Mouse (Mus musculus) heart, embryonic 12.5 days (tissue): Measurements from ENCODE around the gene Adap1. TPM values are rescaled to one million over a fixed set of nuclear protein-coding genes. Genes with fewer than 3 reads are reported as not detected.
A peak's percentile ranks its signal among the peaks of the same experiment; 100 is the strongest.

Source experiments
- ATAC-seq: fragments of 200-750 bp; cut with Nextera tagmentation; 2 replicates; pipeline ENCODE4 v1.8.0; 2017; ENCODE audit warnings: moderate TSS enrichment, moderate library complexity; ENCODE audit not compliant: insufficient number of reproducible peaks, low FRiP score
- H3K27ac ChIP-seq: fragments of 300-500 bp; sonication (generic); 2 replicates; pipeline ENCODE4 v1.5.1; 2016; ENCODE audit warnings: mild to moderate bottlenecking, moderate library complexity; ENCODE audit not compliant: poor library complexity, severe bottlenecking
- H3K27me3 ChIP-seq: fragments of 300-500 bp; sonication (generic); replicated peaks from 2 replicates; pipeline ENCODE4 v1.6.1; 2016; ENCODE audit warnings: mild to moderate bottlenecking, moderate library complexity
- H3K36me3 ChIP-seq: fragments of 300-500 bp; sonication (generic); 2 replicates; pipeline ENCODE4 v1.6.1; 2016; ENCODE audit warnings: mild to moderate bottlenecking, moderate library complexity
- H3K4me1 ChIP-seq: fragments of 300-500 bp; sonication (generic); replicated peaks from 2 replicates; pipeline ENCODE4 v1.6.1; 2016; ENCODE audit warnings: mild to moderate bottlenecking
- H3K4me2 ChIP-seq: fragments of 300-500 bp; sonication (generic); 2 replicates; pipeline ENCODE4 v1.6.1; 2016; ENCODE audit warnings: mild to moderate bottlenecking, moderate library complexity
- H3K4me3 ChIP-seq: fragments of 300-500 bp; sonication (generic); 2 replicates; pipeline ENCODE4 v1.5.1; 2016; ENCODE audit warnings: mild to moderate bottlenecking
- H3K9ac ChIP-seq: fragments of 300-500 bp; sonication (generic); 2 replicates; pipeline ENCODE4 v1.6.1; 2016; ENCODE audit warnings: mild to moderate bottlenecking, moderate library complexity
- H3K9me3 ChIP-seq: fragments of 300-500 bp; sonication (generic); replicated peaks from 2 replicates; pipeline ENCODE4 v1.6.1; 2016; ENCODE audit warnings: mild to moderate bottlenecking, moderate library complexity
- WGBS: fragments of 180-500 bp; shearing (Covaris S2); methylation state at CpG from one replicate; pipeline ENCODE4 v1.1.7; 2016; 5-methylcytosine and 5-hydroxymethylcytosine counted together
- polyA plus RNA-seq: library from polyadenylated mRNA; unstranded; fragments of >200 nt; fragmentation: Nextera tagmentation; extraction: Ambion mirVana; gene quantifications from 2 replicates; pipeline ENCODE4 v1.2.1, GENCODE M21; 2016

The Adap1 gene
- polyA plus RNA-seq, 1 experiment from 2014 or later = 1.1 TPM

- Histone ChIP-seq H3K36me3 (no peaks in the 10 kb centered on the region), H3K9me3 (peaks cover 2% of the 10 kb centered on the region), H3K9ac (no peak overlapping the region), H3K27ac (no peak overlapping the region), H3K4me3 (no peak overlapping the region), H3K4me1 (peaks cover 28% of the 10 kb centered on the region), H3K4me2 (no peak overlapping the region), H3K27me3 (peaks cover 15% of the 10 kb centered on the region)
- 89% methylated on average over 14 of the region's 14 CpGs for WGBS
- ATAC-seq = no peak
Observed at GRCm38 (mm10) chr5:139283460-139284180, 41.8 kb downstream of the Adap1 start.

- H3K9me3 ChIP-seq = peaks cover 2% of the 10 kb centered on the region
- no peak overlapping the region for H3K27ac ChIP-seq
- H3K4me3 ChIP-seq = no peak overlapping the region
- H3K36me3 ChIP-seq = no peaks in the 10 kb centered on the region
- 5% methylated on average over 15 of the region's 15 CpGs for WGBS
- 0 out of 2 replicates have a peak, but pooled peaks have one; percentile 19 for ATAC-seq
- peaks cover 28% of the 10 kb centered on the region for H3K4me1 ChIP-seq
- H3K9ac ChIP-seq = no peak overlapping the region
- H3K27me3 ChIP-seq = peaks cover 15% of the 10 kb centered on the region
- peak overlapping the region; percentile 5; the same call in 1 of the 2 replicates for H3K4me2 ChIP-seq
Observed at GRCm38 (mm10) chr5:139282191-139282590, 43.2 kb downstream of the Adap1 start.

GRCm38 (mm10) chr5:139281373-139282112 lies 43.9 kb downstream of the Adap1 start:
- peak overlapping the region; percentile 5; the same call in 1 of the 2 replicates for H3K4me2 ChIP-seq
- H3K27ac ChIP-seq = no peak overlapping the region
- ATAC-seq = peak; percentile 33; the same call in 1 of the 2 replicates
- peaks cover 22% of the 10 kb centered on the region for H3K4me1 ChIP-seq
- H3K36me3 ChIP-seq = no peaks in the 10 kb centered on the region
- H3K27me3 ChIP-seq = peaks cover 15% of the 10 kb centered on the region
- 42% methylated on average over 10 of the region's 11 CpGs for WGBS
- no peak overlapping the region for H3K9ac ChIP-seq
- peaks cover 2% of the 10 kb centered on the region for H3K9me3 ChIP-seq
- H3K4me3 ChIP-seq = no peak overlapping the region

GRCm38 (mm10) chr5:139277287-139277686 lies 48.1 kb downstream of the Adap1 start:
- Histone ChIP-seq H3K27me3 (peaks cover 7% of the 10 kb centered on the region), H3K36me3 (no peaks in the 10 kb centered on the region), H3K9ac (no peak overlapping the region), H3K4me2 (no peak overlapping the region), H3K27ac (no peak overlapping the region), H3K4me3 (no peak overlapping the region), H3K9me3 (no peaks in the 10 kb centered on the region), H3K4me1 (peaks cover 22% of the 10 kb centered on the region)
- WGBS = 76% methylated on average over 8 of the region's 8 CpGs
- ATAC-seq = no peak

GRCm38 (mm10) chr5:139271994-139272554 lies 53.3 kb downstream of the Adap1 start:
- 70% methylated on average over 8 of the region's 8 CpGs for WGBS
- Histone ChIP-seq H3K9ac (no peak overlapping the region), H3K36me3 (peaks cover 27% of the 10 kb centered on the region), H3K27ac (no peak overlapping the region), H3K27me3 (no peaks in the 10 kb centered on the region), H3K4me1 (peaks cover 28% of the 10 kb centered on the region), H3K4me2 (no peak overlapping the region), H3K4me3 (no peak overlapping the region), H3K9me3 (no peaks in the 10 kb centered on the region)
- ATAC-seq = no peak; the same call in 1 of the 2 replicates

- 60% methylated on average over 16 of the region's 16 CpGs for WGBS
- Histone ChIP-seq H3K27me3 (no peaks in the 10 kb centered on the region), H3K27ac (peak overlapping the region; percentile 29; the same call in 1 of the 2 replicates), H3K4me1 (peaks cover 28% of the 10 kb centered on the region), H3K4me3 (no peak overlapping the region), H3K9me3 (no peaks in the 10 kb centered on the region), H3K36me3 (peaks cover 38% of the 10 kb centered on the region), H3K9ac (no peak overlapping the region), H3K4me2 (no peak overlapping the region)
- no peak for ATAC-seq
Observed at GRCm38 (mm10) chr5:139270806-139271521, 54.5 kb downstream of the Adap1 start.

- Histone ChIP-seq H3K9ac (no peak overlapping the region), H3K27me3 (no peaks in the 10 kb centered on the region), H3K9me3 (no peaks in the 10 kb centered on the region), H3K4me3 (no peak overlapping the region), H3K27ac (no peak overlapping the region), H3K4me1 (peaks cover 16% of the 10 kb centered on the region), H3K36me3 (peaks cover 71% of the 10 kb centered on the region), H3K4me2 (no peak overlapping the region)
- 89% methylated on average over 4 of the region's 4 CpGs for whole genome bisulfite sequencing
- ATAC-seq = no peak
Observed at GRCm38 (mm10) chr5:139267661-139268060, 57.8 kb downstream of the Adap1 start.

GRCm38 (mm10) chr5:139261403-139261802 lies 64.0 kb downstream of the Adap1 start:
- 85% methylated on average over 4 of the region's 4 CpGs for WGBS
- no peaks in the 10 kb centered on the region for H3K9me3 ChIP-seq
- H3K4me1 ChIP-seq = peaks cover 44% of the 10 kb centered on the region
- no peaks in the 10 kb centered on the region for H3K27me3 ChIP-seq
- H3K9ac ChIP-seq = no peak overlapping the region
- no peak for ATAC-seq
- no peak overlapping the region for H3K4me3 ChIP-seq
- no peak overlapping the region for H3K4me2 ChIP-seq
- no peak overlapping the region for H3K27ac ChIP-seq
- peaks cover 65% of the 10 kb centered on the region for H3K36me3 ChIP-seq

GRCm38 (mm10) chr5:139259853-139260252 lies 65.6 kb downstream of the Adap1 start:
- Histone ChIP-seq H3K36me3 (peaks cover 50% of the 10 kb centered on the region), H3K4me2 (no peak overlapping the region; the same call in 1 of the 2 replicates), H3K4me3 (no peak overlapping the region), H3K4me1 (peaks cover 59% of the 10 kb centered on the region), H3K27ac (peak overlapping the region; percentile 66), H3K9me3 (no peaks in the 10 kb centered on the region), H3K9ac (no peak overlapping the region), H3K27me3 (no peaks in the 10 kb centered on the region)
- ATAC-seq = 0 out of 2 replicates have a peak, but pooled peaks have one; percentile 15
- WGBS = 51% methylated on average over 5 of the region's 5 CpGs

- peaks cover 36% of the 10 kb centered on the region for H3K36me3 ChIP-seq
- no peaks in the 10 kb centered on the region for H3K9me3 ChIP-seq
- no peak overlapping the region for H3K4me3 ChIP-seq
- peak overlapping the region; percentile 24; the same call in 1 of the 2 replicates for H3K9ac ChIP-seq
- WGBS = 86% methylated on average over 8 of the region's 8 CpGs
- no peaks in the 10 kb centered on the region for H3K27me3 ChIP-seq
- peaks cover 73% of the 10 kb centered on the region for H3K4me1 ChIP-seq
- peak overlapping the region; percentile 85 for H3K27ac ChIP-seq
- no peak overlapping the region for H3K4me2 ChIP-seq
- ATAC-seq = no peak
Observed at GRCm38 (mm10) chr5:139258371-139259035, 66.9 kb downstream of the Adap1 start.
